Mouse (Mus musculus): ENCODE measurements around the gene Slc12a9. TPM values are rescaled to one million over a fixed set of nuclear protein-coding genes. Genes with fewer than 3 reads are reported as not detected.

The Slc12a9 gene
- total and polyA plus RNA-seq, 3 experiments, result 8.8 to 12.1 TPM; not detected in 1

GRCm38 (mm10) chr5:137346983-137347382 lies 13.6 kb upstream of the Slc12a9 start:
- H3K27ac ChIP-seq (ENCODE audit: control insufficient read depth, low read depth, low read length), result no peak overlapping the region
- TF ChIP-seq E2F4 (IDR thresholded peaks at IDR 0.05; ENCODE audit: borderline replicate concordance, low read depth, low read length), result no peak
- no peak for TF ChIP-seq GABPA (IDR thresholded peaks at IDR 0.05; ENCODE audit: low read depth, low read length)
- TF ChIP-seq GATA1 (IDR thresholded peaks at IDR 0.05; ENCODE audit: low read depth, low read length), result no peak
- TF ChIP-seq TBP (IDR thresholded peaks at IDR 0.05; ENCODE audit: low read depth, low read length), result no peak
- TF ChIP-seq NELFE (IDR thresholded peaks at IDR 0.05; ENCODE audit: low read depth, low read length), result no peak
- no peak for TF ChIP-seq MYB (IDR thresholded peaks at IDR 0.05; ENCODE audit: low read depth, low read length)
- no peak overlapping the region for H3K9ac ChIP-seq (ENCODE audit: control insufficient read depth, low read depth, low read length, poor library complexity, severe bottlenecking)
- no peaks in the 10 kb centered on the region; a peak in 1 of 4 replicates for H3K36me3 ChIP-seq (ENCODE audit: control insufficient read depth in 1 of 2, insufficient read depth in 2 of 2, low read length in 2 of 2)
- H3K79me2 ChIP-seq (ENCODE audit: control insufficient read depth, insufficient read depth, low read length, poor library complexity), result no peaks in the 10 kb centered on the region
- no peak for DNase-seq (ENCODE audit: low read depth, low spot score)
- H3K4me3 ChIP-seq (ENCODE audit: control insufficient read depth in 1 of 2, insufficient read depth in 1 of 2, low read depth in 2 of 2, low read length in 2 of 2), result no peak overlapping the region
- peaks cover 0 to 3% of the 10 kb centered on the region in 2 experiments; a peak in 2 of 4 replicates for H3K4me1 ChIP-seq (ENCODE audit: control insufficient read depth in 1 of 2, insufficient read depth in 2 of 2, low read length in 2 of 2)
- no peaks in the 10 kb centered on the region for H3K9me3 ChIP-seq (replicated peaks; ENCODE audit: insufficient read depth, low read length)
- H3K27me3 ChIP-seq (ENCODE audit: control insufficient read depth in 1 of 2, insufficient read depth in 2 of 2, low read length in 2 of 2), result no peaks in the 10 kb centered on the region

DNA sequence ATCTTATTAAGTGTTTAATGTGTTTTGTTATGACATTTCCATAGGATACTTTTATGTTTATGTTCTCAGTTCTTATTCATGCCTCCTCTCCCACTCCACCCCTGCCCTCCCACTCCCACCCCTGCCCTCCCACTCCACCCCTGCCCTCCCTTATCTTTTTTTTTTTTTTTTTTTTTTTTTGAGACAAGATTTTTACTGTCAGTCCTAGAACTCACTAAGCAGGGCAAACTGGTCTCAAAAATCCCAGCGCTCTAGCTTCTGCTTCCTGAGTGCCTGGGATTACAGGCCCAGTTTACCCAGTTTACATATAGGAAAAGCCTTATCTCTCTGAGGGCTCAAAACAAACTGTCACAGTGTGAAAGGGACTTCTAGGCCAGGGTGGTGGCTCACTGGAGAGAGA lies 13.0 kb upstream of the Slc12a9 start:
- Histone ChIP-seq H3K27ac (ENCODE audit: control insufficient read depth, low read depth, low read length) (no peak overlapping the region), H3K4me1 (ENCODE audit: control insufficient read depth in 1 of 2, insufficient read depth in 2 of 2, low read length in 2 of 2) (peaks cover 0 to 3% of the 10 kb centered on the region in 2 experiments; a peak in 2 of 4 replicates), H3K9ac (ENCODE audit: control insufficient read depth, low read depth, low read length, poor library complexity, severe bottlenecking) (no peak overlapping the region), H3K4me3 (ENCODE audit: control insufficient read depth in 1 of 2, insufficient read depth in 1 of 2, low read depth in 2 of 2, low read length in 2 of 2) (peak overlapping the region in 1 of 2 experiments; percentile 48; a peak in 1 of 4 replicates), H3K36me3 (ENCODE audit: control insufficient read depth in 1 of 2, insufficient read depth in 2 of 2, low read length in 2 of 2) (no peaks in the 10 kb centered on the region; a peak in 1 of 4 replicates), H3K27me3 (ENCODE audit: control insufficient read depth in 1 of 2, insufficient read depth in 2 of 2, low read length in 2 of 2) (no peaks in the 10 kb centered on the region), H3K9me3 (replicated peaks; ENCODE audit: insufficient read depth, low read length) (no peaks in the 10 kb centered on the region), H3K79me2 (ENCODE audit: control insufficient read depth, insufficient read depth, low read length, poor library complexity) (no peaks in the 10 kb centered on the region)
- DNase-seq (ENCODE audit: low read depth, low spot score), result no peak
- TF ChIP-seq RCOR1 (IDR thresholded peaks at IDR 0.05; ENCODE audit: low read depth, low read length) (no peak), ZNF384 (IDR thresholded peaks at IDR 0.05; ENCODE audit: low read depth, low read length) (peak; percentile 78), MAX (IDR thresholded peaks at IDR 0.05; ENCODE audit: low read length) (no peak)

- Histone ChIP-seq H3K79me2 (ENCODE audit: control insufficient read depth, insufficient read depth, low read length, poor library complexity) (no peaks in the 10 kb centered on the region), H3K4me1 (ENCODE audit: control insufficient read depth in 1 of 2, insufficient read depth in 2 of 2, low read length in 2 of 2) (peaks cover 0 to 3% of the 10 kb centered on the region in 2 experiments; a peak in 2 of 4 replicates), H3K4me3 (ENCODE audit: control insufficient read depth in 1 of 2, insufficient read depth in 1 of 2, low read depth in 2 of 2, low read length in 2 of 2) (peak overlapping the region in 1 of 2 experiments; percentile 48; a peak in 1 of 4 replicates), H3K27ac (ENCODE audit: control insufficient read depth, low read depth, low read length) (no peak overlapping the region), H3K36me3 (ENCODE audit: control insufficient read depth in 1 of 2, insufficient read depth in 2 of 2, low read length in 2 of 2) (no peaks in the 10 kb centered on the region; a peak in 1 of 4 replicates), H3K9ac (ENCODE audit: control insufficient read depth, low read depth, low read length, poor library complexity, severe bottlenecking) (no peak overlapping the region), H3K9me3 (replicated peaks; ENCODE audit: insufficient read depth, low read length) (no peaks in the 10 kb centered on the region), H3K27me3 (ENCODE audit: control insufficient read depth in 1 of 2, insufficient read depth in 2 of 2, low read length in 2 of 2) (no peaks in the 10 kb centered on the region)
- TF ChIP-seq GABPA (IDR thresholded peaks at IDR 0.05; ENCODE audit: low read depth, low read length) (no peak), GATA1 (IDR thresholded peaks at IDR 0.05; ENCODE audit: low read depth, low read length) (no peak), TAL1 (IDR thresholded peaks at IDR 0.05; ENCODE audit: low read length) (no peak), E2F4 (IDR thresholded peaks at IDR 0.05; ENCODE audit: borderline replicate concordance, low read depth, low read length) (no peak), UBTF (IDR thresholded peaks at IDR 0.05; ENCODE audit: borderline replicate concordance, insufficient read depth, low read depth, low read length) (no peak), NRF1 (IDR thresholded peaks at IDR 0.05; ENCODE audit: insufficient read depth, low read depth, low read length, poor library complexity, severe bottlenecking) (no peak), KAT2A (conservative IDR thresholded peaks at IDR 0.05; ENCODE audit: low read depth, low read length) (no peak), POLR2AphosphoS2 (IDR thresholded peaks at IDR 0.05; ENCODE audit: low read length) (no peak), POLR2AphosphoS5 (IDR thresholded peaks at IDR 0.05; ENCODE audit: borderline replicate concordance, low read depth, low read length) (no peak), ZMIZ1 (IDR thresholded peaks at IDR 0.05; ENCODE audit: low read depth, low read length) (no peak), ZC3H11A (IDR thresholded peaks at IDR 0.05; ENCODE audit: low read depth, low read length) (no peak), CHD2 (IDR thresholded peaks at IDR 0.05; ENCODE audit: low read length) (no peak), ELF1 (IDR thresholded peaks at IDR 0.05; ENCODE audit: low read depth, low read length) (no peak), MAFK (IDR thresholded peaks at IDR 0.05; ENCODE audit: borderline replicate concordance, low read depth, low read length) (no peak), CHD1 (IDR thresholded peaks at IDR 0.05; ENCODE audit: low read depth, low read length) (no peak), RAD21 (IDR thresholded peaks at IDR 0.05; ENCODE audit: low read depth, low read length) (no peak), MAX (IDR thresholded peaks at IDR 0.05; ENCODE audit: low read length) (no peak), MAZ (IDR thresholded peaks at IDR 0.05; ENCODE audit: low read depth, low read length) (no peak)
- DNase-seq (ENCODE audit: low read depth, low spot score), result peak; percentile 33
Measured at GRCm38 (mm10) chr5:137345821-137346220, 12.4 kb upstream of the Slc12a9 start.
